Mouse (Mus musculus): ENCODE measurements at regions not wholly inside any gene's neighbourhood (a gene's known extent, or its start where the extent isn't known, plus 50 kb on each side); places are given as distances from the start of the nearest gene placed in this dataset.
"Not testable (repeated sequence)": the region's sequence is repeated elsewhere in the genome, so short reads cannot be mapped to it uniquely, and the experiment has no call there.

GRCm38 (mm10) chr10:81996742-81997536 is 51.0 kb upstream of the Zfp873 start:
- H3K36me3 ChIP-seq (ENCODE audit: control insufficient read depth, insufficient read depth, low read length); H3K4me1 ChIP-seq (ENCODE audit: control insufficient read depth in 2 of 2, insufficient read depth in 2 of 2, low read length in 2 of 2); H3K27me3 ChIP-seq (ENCODE audit: control insufficient read depth, insufficient read depth, low read length); H3K27ac ChIP-seq (replicated peaks in 1 of 2; ENCODE audit: control insufficient read depth in 1 of 2, insufficient read depth in 1 of 2, low read depth in 2 of 2, low read length in 2 of 2); H3K9me3 ChIP-seq (ENCODE audit: control insufficient read depth, low read length): not testable (repeated sequence)
- ATAC-seq (ENCODE audit: insufficient number of reproducible peaks, insufficient read depth, low FRiP score, low read depth) = peak; percentile 98
- H3K9ac ChIP-seq (ENCODE audit: low read length) = peak overlapping the region; percentile 44; the same call in 1 of the 2 replicates
- WGBS = under 1% methylated on average over 13 of the region's 48 CpGs
- H3K4me2 ChIP-seq (ENCODE audit: low read length) = peak overlapping the region; percentile 56
- H3K4me3 ChIP-seq (ENCODE audit: control insufficient read depth in 1 of 2, insufficient read depth in 1 of 2, low read depth in 1 of 2, low read length in 2 of 2) = peak overlapping the region; percentile 37

Measured in heart, embryonic 14.5 days (tissue).